10 mouse cellular contexts compared by ENCODE assay signal in the genomic region with DNA sequence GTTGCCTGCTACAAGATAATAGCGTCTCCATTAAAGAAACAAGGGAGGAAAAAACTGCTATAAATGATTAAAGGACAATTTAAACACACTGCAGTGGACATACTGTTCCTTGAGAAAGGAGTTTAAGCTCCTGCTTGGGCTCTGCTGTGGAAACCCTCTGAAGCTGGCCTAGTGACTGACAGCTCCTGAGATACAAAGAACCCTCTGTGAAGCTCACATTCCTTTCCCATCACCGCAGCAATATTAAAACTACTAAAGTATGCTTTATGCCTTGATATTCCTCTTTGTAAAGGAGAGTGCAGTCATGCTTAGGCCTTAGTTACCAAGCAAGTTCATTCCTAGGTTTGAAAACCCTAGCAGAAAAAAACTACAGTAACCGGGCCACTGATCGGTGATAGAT.
A peak's percentile ranks its signal among the peaks of the same experiment; 100 is the strongest.
DNase-seq lines count a peak whose midpoint lies in the region; ATAC-seq and TF ChIP-seq lines count a peak whose summit lies in the region.
"Had no signal": no experiment of that assay in that cellular context is flagged by ENCODE, and none has a peak within 500 bp of the region (broad histone marks: within the 10 kb centered on the region; RNA-seq: fewer than 3 reads in every experiment).

No protein-coding gene starts in this region.

- H3K9me3 ChIP-seq in limb, embryonic 12.5 days, result no peaks in the 10 kb centered on the region
- H3K9me3 ChIP-seq in limb, embryonic 10.5 days (replicated peaks), result no peaks in the 10 kb centered on the region
- H3K9me3 ChIP-seq in forebrain, postnatal 0 days (ENCODE audit: low read length), result no peaks in the 10 kb centered on the region
- H3K9me3 ChIP-seq in midbrain, embryonic 15.5 days, result no peaks in the 10 kb centered on the region

- peak overlapping the region; percentile 62; the same call in 1 of the 2 replicates for H3K27ac ChIP-seq in limb, embryonic 12.5 days
- no peak overlapping the region for H3K27ac ChIP-seq in limb, embryonic 10.5 days
- 0 out of 2 replicates have a peak overlapping the region, but pooled peaks have one; percentile 16 for H3K27ac ChIP-seq in forebrain, postnatal 0 days (ENCODE audit: low read depth, low read length)
- peak overlapping the region; percentile 51 for H3K27ac ChIP-seq in midbrain, embryonic 15.5 days

- no peak for ATAC-seq in limb, embryonic 12.5 days (ENCODE audit: insufficient number of reproducible peaks, insufficient read depth, low FRiP score, low TSS enrichment, low read depth)
- no peak for ATAC-seq in forebrain, postnatal 0 days
- ATAC-seq in midbrain, embryonic 15.5 days (replicated peaks), result no peak

- H3K4me3 ChIP-seq in limb, embryonic 12.5 days (replicated peaks), result no peak overlapping the region
- no peak overlapping the region for H3K4me3 ChIP-seq in limb, embryonic 10.5 days
- H3K4me3 ChIP-seq in forebrain, postnatal 0 days (ENCODE audit: low read depth, low read length), result no peak overlapping the region
- H3K4me3 ChIP-seq in midbrain, embryonic 15.5 days, result no peak overlapping the region

- H3K9ac ChIP-seq in limb, embryonic 12.5 days (replicated peaks), result no peak overlapping the region
- no peak overlapping the region for H3K9ac ChIP-seq in forebrain, postnatal 0 days
- H3K9ac ChIP-seq in midbrain, embryonic 15.5 days, result no peak overlapping the region

- peak; percentile 31 for DNase-seq in embryo, embryonic 10.5 days (ENCODE audit: low spot score)
- DNase-seq in embryo, embryonic 9.5 days (ENCODE audit: extremely low spot score), result no peak
- no peak for DNase-seq in limb, embryonic 10.5 days (ENCODE audit: low spot score)
- DNase-seq in forebrain, postnatal 0 days, result no peak
- no peak for DNase-seq in thymus, postnatal 14 days
- no peak for DNase-seq in layer of hippocampus, adult 18-20 months (ENCODE audit: low spot score in 2 of 2)
- DNase-seq: kidney, postnatal 10 days; spleen, adult 18-20 months had no signal

- TF ChIP-seq CTCF in forebrain, postnatal 0 days (IDR thresholded peaks at IDR 0.05; ENCODE audit: low read depth), result no peak

- no peak overlapping the region for H3K4me2 ChIP-seq in limb, embryonic 12.5 days
- H3K4me2 ChIP-seq in forebrain, postnatal 0 days (ENCODE audit: low read depth), result no peak overlapping the region
- H3K4me2 ChIP-seq in midbrain, embryonic 15.5 days, result no peak overlapping the region

- H3K4me1 ChIP-seq in limb, embryonic 12.5 days (replicated peaks), result peaks cover 16% of the 10 kb centered on the region
- peaks cover 8% of the 10 kb centered on the region; the same call in 1 of the 2 replicates for H3K4me1 ChIP-seq in limb, embryonic 10.5 days
- H3K4me1 ChIP-seq in forebrain, postnatal 0 days (ENCODE audit: insufficient read depth), result 0 out of 2 replicates have a peak, but pooled peaks cover 4% of the 10 kb centered on the region
- H3K4me1 ChIP-seq in midbrain, embryonic 15.5 days, result peaks cover 20% of the 10 kb centered on the region

- 87% methylated on average over 4 of the region's 4 CpGs for WGBS in limb, embryonic 12.5 days
- WGBS in limb, embryonic 10.5 days, result 91% methylated on average over 4 of the region's 4 CpGs
- WGBS in forebrain, postnatal 0 days, result 28% methylated on average over 4 of the region's 4 CpGs
- WGBS in midbrain, embryonic 15.5 days, result 27% methylated on average over 4 of the region's 4 CpGs

- 0 out of 2 replicates have a peak, but pooled peaks cover 2% of the 10 kb centered on the region for H3K36me3 ChIP-seq in limb, embryonic 12.5 days
- H3K36me3 ChIP-seq in limb, embryonic 10.5 days, result no peaks in the 10 kb centered on the region
- peaks cover 5% of the 10 kb centered on the region; the same call in 1 of the 2 replicates for H3K36me3 ChIP-seq in forebrain, postnatal 0 days (ENCODE audit: insufficient read depth)
- no peaks in the 10 kb centered on the region for H3K36me3 ChIP-seq in midbrain, embryonic 15.5 days (replicated peaks)

- no peaks in the 10 kb centered on the region for H3K27me3 ChIP-seq in limb, embryonic 12.5 days
- no peaks in the 10 kb centered on the region for H3K27me3 ChIP-seq in limb, embryonic 10.5 days (ENCODE audit: low read depth, poor library complexity, severe bottlenecking)
- H3K27me3 ChIP-seq in forebrain, postnatal 0 days (ENCODE audit: insufficient read depth, low read length), result no peaks in the 10 kb centered on the region
- H3K27me3 ChIP-seq in midbrain, embryonic 15.5 days (replicated peaks), result no peaks in the 10 kb centered on the region
